Mouse (Mus musculus) C2C12 (cell line): ENCODE data around the gene Prm3.

ENCODE experiments used
- CEBPB ChIP-seq: IDR thresholded peaks from one replicate; pipeline ENCODE4 v1.6.1; 2011; ENCODE audit warnings: low read depth, mild to moderate bottlenecking, control low read depth, moderate library complexity
- CTCF ChIP-seq: IDR thresholded peaks from one replicate; pipeline ENCODE4 v1.5.1; 2011; ENCODE audit not compliant: control insufficient read depth, insufficient read depth, insufficient read length
- MAX ChIP-seq: IDR thresholded peaks from one replicate; pipeline ENCODE4 v1.6.1; 2011; ENCODE audit warnings: mild to moderate bottlenecking, control low read depth
- MYOD1 ChIP-seq: IDR thresholded peaks from one replicate; pipeline ENCODE4 v1.6.1; 2011; ENCODE audit warnings: low read depth; ENCODE audit not compliant: control insufficient read depth, insufficient read length
- USF1 ChIP-seq: IDR thresholded peaks from one replicate; pipeline ENCODE4 v1.6.1; 2011; ENCODE audit warnings: low read depth, mild to moderate bottlenecking, control low read depth, moderate library complexity

DNA sequence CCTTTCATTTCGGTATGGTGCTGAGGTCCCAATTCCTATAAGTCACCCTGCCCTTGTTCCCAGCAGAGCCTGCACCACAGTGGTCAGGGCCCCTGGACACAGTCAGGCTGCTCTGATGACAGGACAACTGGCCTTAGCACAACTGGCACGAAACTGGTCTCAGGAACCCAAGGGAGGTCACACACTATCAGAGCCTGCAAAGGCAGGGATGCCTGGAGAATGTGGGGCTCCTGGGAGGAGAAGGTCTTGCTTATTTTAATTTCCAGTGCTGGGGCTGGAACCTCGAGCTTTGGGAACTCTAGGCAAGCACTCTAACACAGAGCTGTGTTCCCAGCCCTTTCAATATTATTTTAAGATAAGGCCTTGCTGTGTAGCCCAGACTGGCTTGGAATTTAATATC, 29.3 kb upstream of the Prm3 start:
- TF ChIP-seq CTCF (no peak), MYOD1 (no peak), MAX (no peak), CEBPB (no peak), USF1 (no peak)
